Mouse (Mus musculus): ENCODE data around the gene Kcnq5.

The Kcnq5 gene

GRCm38 (mm10) chr1:21961251-21962082 is at the start of gene Kcnq5:
Kcnq5 (minus strand) TSS chr1:21961942.
- DNase-seq = peak; percentile 64 to 71

- DNase-seq = no peak
Observed at GRCm38 (mm10) chr1:21979755-21980154, 18.0 kb upstream of the Kcnq5 start.

GRCm38 (mm10) chr1:21979292-21979691 is 17.6 kb upstream of the Kcnq5 start:
- DNase-seq = no peak

GRCm38 (mm10) chr1:21974040-21974439 is 12.3 kb upstream of the Kcnq5 start:
- no peak for DNase-seq

GRCm38 (mm10) chr1:21967139-21967538 is 5.4 kb upstream of the Kcnq5 start:
- DNase-seq = no peak

- peak; percentile 33 to 37 for DNase-seq
Observed at GRCm38 (mm10) chr1:21962896-21963864, 1.4 kb upstream of the Kcnq5 start.

GRCm38 (mm10) chr1:21962083-21962471 is 335 bp upstream of the Kcnq5 start:
- peak; percentile 15 to 43 for DNase-seq

GRCm38 (mm10) chr1:21960421-21961250 is 1.1 kb downstream of the Kcnq5 start:
- DNase-seq = peak; percentile 49 to 65

- DNase-seq = no peak
Observed at GRCm38 (mm10) chr1:21959648-21960285, 2.0 kb downstream of the Kcnq5 start.

GRCm38 (mm10) chr1:21958013-21958412 is 3.7 kb downstream of the Kcnq5 start:
- DNase-seq = no peak

- DNase-seq = no peak
Observed at GRCm38 (mm10) chr1:21940831-21941230, 20.9 kb downstream of the Kcnq5 start.

- no peak for DNase-seq
Observed at GRCm38 (mm10) chr1:21927182-21927581, 34.6 kb downstream of the Kcnq5 start.

- DNase-seq = no peak
Observed at GRCm38 (mm10) chr1:21923293-21923642, 38.5 kb downstream of the Kcnq5 start.

- DNase-seq = no peak
Observed at GRCm38 (mm10) chr1:21922578-21923292, 39.0 kb downstream of the Kcnq5 start.

GRCm38 (mm10) chr1:21919276-21919675 is 42.5 kb downstream of the Kcnq5 start:
- DNase-seq = no peak

GRCm38 (mm10) chr1:21896067-21896719 is 65.5 kb downstream of the Kcnq5 start:
- no peak for DNase-seq

GRCm38 (mm10) chr1:21883747-21884146 is 78.0 kb downstream of the Kcnq5 start:
- no peak for DNase-seq

- DNase-seq = no peak
Observed at GRCm38 (mm10) chr1:21870889-21871288, 90.9 kb downstream of the Kcnq5 start.

- DNase-seq = no peak
Observed at GRCm38 (mm10) chr1:21868484-21868883, 93.3 kb downstream of the Kcnq5 start.

- no peak for DNase-seq
Observed at GRCm38 (mm10) chr1:21856399-21856798, 105.3 kb downstream of the Kcnq5 start.

- no peak for DNase-seq
Observed at GRCm38 (mm10) chr1:21838534-21838933, 123.2 kb downstream of the Kcnq5 start.

Measured in spleen, adult 18-20 months (tissue).